Mouse (Mus musculus): ENCODE results near the gene Naa25. TPM values are rescaled to one million over a fixed set of nuclear protein-coding genes. Genes with fewer than 3 reads are reported as not detected.

The Naa25 gene
- polyA plus RNA-seq (2015; fragmentation: Nextera tagmentation; extraction: Ambion mirVana), result 24.4 and 29.6 TPM in 2 replicates

GRCm38 (mm10) chr5:121397187-121398145 is at the start of gene Naa25:
Gene Naa25 (plus strand): TSS chr5:121397936.
- no peaks in the 10 kb centered on the region for H3K36me3 ChIP-seq (ENCODE audit: insufficient read depth, low read length)
- peak; percentile 93 for ATAC-seq (replicated peaks; ENCODE audit: low FRiP score, low read depth)
- no peaks in the 10 kb centered on the region for H3K9me3 ChIP-seq (replicated peaks; ENCODE audit: low read length)
- H3K4me2 ChIP-seq (ENCODE audit: low read length), result peak within 1 kb of the TSS; percentile 99
- no peak for TF ChIP-seq CTCF (IDR thresholded peaks at IDR 0.05; ENCODE audit: low read depth)
- H3K27ac ChIP-seq, result peak within 1 kb of the TSS; percentile 90
- 0 out of 2 replicates have a peak, but pooled peaks cover 7% of the 10 kb centered on the region for H3K4me1 ChIP-seq (replicated peaks; ENCODE audit: insufficient read depth, low read length)
- WGBS, result 9% methylated on average over 53 of the region's 53 CpGs
- DNase-seq (ENCODE audit: low spot score), result peak; percentile 99
- H3K27me3 ChIP-seq (ENCODE audit: insufficient read depth, low read length), result no peaks in the 10 kb centered on the region
- peak within 1 kb of the TSS; percentile 77 for H3K4me3 ChIP-seq (replicated peaks; ENCODE audit: low read depth, low read length)
- peak within 1 kb of the TSS; percentile 89 for H3K9ac ChIP-seq (ENCODE audit: low read depth, low read length)

- H3K4me2 ChIP-seq (ENCODE audit: low read length), result no peak overlapping the region
- no peak overlapping the region for H3K27ac ChIP-seq
- no peak overlapping the region for H3K9ac ChIP-seq (ENCODE audit: low read depth, low read length)
- H3K36me3 ChIP-seq (ENCODE audit: insufficient read depth, low read length), result peaks cover 80% of the 10 kb centered on the region
- H3K4me3 ChIP-seq (replicated peaks; ENCODE audit: low read depth, low read length), result no peak overlapping the region
- no peaks in the 10 kb centered on the region for H3K9me3 ChIP-seq (replicated peaks; ENCODE audit: low read length)
- DNase-seq (ENCODE audit: low spot score) (no peak), ATAC-seq (replicated peaks; ENCODE audit: low FRiP score, low read depth) (no peak)
- no peaks in the 10 kb centered on the region for H3K27me3 ChIP-seq (ENCODE audit: insufficient read depth, low read length)
- TF ChIP-seq CTCF (IDR thresholded peaks at IDR 0.05; ENCODE audit: low read depth), result no peak
- H3K4me1 ChIP-seq (replicated peaks; ENCODE audit: insufficient read depth, low read length), result no peaks in the 10 kb centered on the region
- WGBS, result 72% methylated on average over 9 of the region's 9 CpGs
Observed at GRCm38 (mm10) chr5:121359229-121359628, 38.5 kb upstream of the Naa25 start.

- DNase-seq (ENCODE audit: low spot score) (no peak), ATAC-seq (replicated peaks; ENCODE audit: low FRiP score, low read depth) (no peak)
- peaks cover 76% of the 10 kb centered on the region for H3K36me3 ChIP-seq (ENCODE audit: insufficient read depth, low read length)
- H3K9ac ChIP-seq (ENCODE audit: low read depth, low read length), result no peak overlapping the region
- no peak overlapping the region for H3K4me2 ChIP-seq (ENCODE audit: low read length)
- H3K4me3 ChIP-seq (replicated peaks; ENCODE audit: low read depth, low read length), result no peak overlapping the region
- 93% methylated on average over 5 of the region's 5 CpGs for whole genome bisulfite sequencing
- no peaks in the 10 kb centered on the region for H3K27me3 ChIP-seq (ENCODE audit: insufficient read depth, low read length)
- no peak for TF ChIP-seq CTCF (IDR thresholded peaks at IDR 0.05; ENCODE audit: low read depth)
- H3K9me3 ChIP-seq (replicated peaks; ENCODE audit: low read length), result no peaks in the 10 kb centered on the region
- H3K4me1 ChIP-seq (replicated peaks; ENCODE audit: insufficient read depth, low read length), result no peaks in the 10 kb centered on the region
- H3K27ac ChIP-seq, result no peak overlapping the region
Observed at GRCm38 (mm10) chr5:121361696-121362095, 36.0 kb upstream of the Naa25 start.

GRCm38 (mm10) chr5:121363441-121363840 is 34.3 kb upstream of the Naa25 start:
- Histone ChIP-seq H3K4me1 (replicated peaks; ENCODE audit: insufficient read depth, low read length) (no peaks in the 10 kb centered on the region), H3K4me2 (ENCODE audit: low read length) (no peak overlapping the region), H3K27ac (no peak overlapping the region), H3K27me3 (ENCODE audit: insufficient read depth, low read length) (no peaks in the 10 kb centered on the region), H3K36me3 (ENCODE audit: insufficient read depth, low read length) (peaks cover 69% of the 10 kb centered on the region), H3K4me3 (replicated peaks; ENCODE audit: low read depth, low read length) (no peak overlapping the region), H3K9ac (ENCODE audit: low read depth, low read length) (no peak overlapping the region), H3K9me3 (replicated peaks; ENCODE audit: low read length) (no peaks in the 10 kb centered on the region)
- DNase-seq (ENCODE audit: low spot score), result no peak
- no peak for TF ChIP-seq CTCF (IDR thresholded peaks at IDR 0.05; ENCODE audit: low read depth)
- 86% methylated on average over 7 of the region's 7 CpGs for WGBS
- no peak for ATAC-seq (replicated peaks; ENCODE audit: low FRiP score, low read depth)

DNA sequence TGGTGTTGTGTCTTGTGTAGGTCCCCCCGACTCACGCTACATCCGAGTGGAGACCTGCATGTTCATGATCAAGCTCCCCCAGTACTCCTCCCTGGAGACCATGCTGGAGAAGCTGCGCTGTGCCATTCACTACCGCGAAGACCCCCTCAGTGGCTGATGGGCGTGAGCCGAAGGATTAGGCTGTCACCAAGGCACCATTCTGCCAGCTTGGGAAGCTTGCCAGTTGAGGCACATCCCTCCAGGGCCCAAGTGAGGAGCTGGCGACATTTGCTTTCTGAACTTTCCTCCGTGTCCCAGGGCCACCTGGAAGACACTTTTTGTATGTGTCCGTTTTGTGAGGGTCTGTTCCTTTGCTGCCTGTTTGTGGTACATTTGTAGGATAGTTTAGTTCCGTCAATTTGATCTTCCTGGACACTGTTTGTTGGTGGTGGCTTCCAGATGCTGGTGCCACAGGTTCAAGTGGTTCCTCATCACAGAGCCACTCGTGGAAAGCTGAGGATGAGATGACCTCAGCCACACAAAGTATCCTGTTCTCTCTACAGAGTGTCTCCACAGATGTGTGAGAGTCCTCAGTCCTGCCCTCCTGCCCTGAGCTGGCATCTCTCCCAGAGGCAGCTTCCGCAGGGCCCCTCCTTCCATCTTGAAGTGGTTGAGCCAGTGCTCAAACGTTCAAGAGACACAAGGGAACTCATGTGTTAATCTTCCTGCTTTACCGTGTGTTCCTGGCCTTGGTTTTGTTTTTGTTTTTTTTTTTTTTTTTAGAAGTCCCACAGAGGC is 31.1 kb upstream of the Naa25 start:
- no peaks in the 10 kb centered on the region for H3K4me1 ChIP-seq (replicated peaks; ENCODE audit: insufficient read depth, low read length)
- H3K9me3 ChIP-seq (replicated peaks; ENCODE audit: low read length), result no peaks in the 10 kb centered on the region
- no peaks in the 10 kb centered on the region for H3K27me3 ChIP-seq (ENCODE audit: insufficient read depth, low read length)
- 80% methylated on average over 16 of the region's 16 CpGs for WGBS
- H3K9ac ChIP-seq (ENCODE audit: low read depth, low read length), result no peak overlapping the region
- no peak overlapping the region for H3K4me3 ChIP-seq (replicated peaks; ENCODE audit: low read depth, low read length)
- no peak overlapping the region for H3K27ac ChIP-seq
- DNase-seq (ENCODE audit: low spot score) (no peak), ATAC-seq (replicated peaks; ENCODE audit: low FRiP score, low read depth) (no peak)
- H3K36me3 ChIP-seq (ENCODE audit: insufficient read depth, low read length), result peaks cover 48% of the 10 kb centered on the region
- H3K4me2 ChIP-seq (ENCODE audit: low read length), result no peak overlapping the region
- no peak for TF ChIP-seq CTCF (IDR thresholded peaks at IDR 0.05; ENCODE audit: low read depth)

GRCm38 (mm10) chr5:121367255-121367654 is 30.5 kb upstream of the Naa25 start:
- Histone ChIP-seq H3K9ac (ENCODE audit: low read depth, low read length) (no peak overlapping the region), H3K4me3 (replicated peaks; ENCODE audit: low read depth, low read length) (no peak overlapping the region), H3K36me3 (ENCODE audit: insufficient read depth, low read length) (peaks cover 43% of the 10 kb centered on the region), H3K27ac (no peak overlapping the region), H3K9me3 (replicated peaks; ENCODE audit: low read length) (no peaks in the 10 kb centered on the region), H3K4me1 (replicated peaks; ENCODE audit: insufficient read depth, low read length) (no peaks in the 10 kb centered on the region), H3K27me3 (ENCODE audit: insufficient read depth, low read length) (no peaks in the 10 kb centered on the region), H3K4me2 (ENCODE audit: low read length) (no peak overlapping the region)
- TF ChIP-seq CTCF (IDR thresholded peaks at IDR 0.05; ENCODE audit: low read depth), result no peak
- no peak for DNase-seq (ENCODE audit: low spot score)
- no peak for ATAC-seq (replicated peaks; ENCODE audit: low FRiP score, low read depth)
- WGBS, result 76% methylated on average over 4 of the region's 4 CpGs

All from kidney, postnatal 0 days (tissue).